Mouse (Mus musculus): ENCODE results near the gene Nemp1.

GRCm38 (mm10) chr10:127640421-127640820, 26.3 kb upstream of the Nemp1 start:
- TF ChIP-seq CTCF (IDR thresholded peaks at IDR 0.05; ENCODE audit: low read depth) (no peak), EP300 (IDR thresholded peaks at IDR 0.05; ENCODE audit: low read depth) (no peak)

Measured in liver, embryonic 14.5 days (tissue).